In the genomic region with DNA sequence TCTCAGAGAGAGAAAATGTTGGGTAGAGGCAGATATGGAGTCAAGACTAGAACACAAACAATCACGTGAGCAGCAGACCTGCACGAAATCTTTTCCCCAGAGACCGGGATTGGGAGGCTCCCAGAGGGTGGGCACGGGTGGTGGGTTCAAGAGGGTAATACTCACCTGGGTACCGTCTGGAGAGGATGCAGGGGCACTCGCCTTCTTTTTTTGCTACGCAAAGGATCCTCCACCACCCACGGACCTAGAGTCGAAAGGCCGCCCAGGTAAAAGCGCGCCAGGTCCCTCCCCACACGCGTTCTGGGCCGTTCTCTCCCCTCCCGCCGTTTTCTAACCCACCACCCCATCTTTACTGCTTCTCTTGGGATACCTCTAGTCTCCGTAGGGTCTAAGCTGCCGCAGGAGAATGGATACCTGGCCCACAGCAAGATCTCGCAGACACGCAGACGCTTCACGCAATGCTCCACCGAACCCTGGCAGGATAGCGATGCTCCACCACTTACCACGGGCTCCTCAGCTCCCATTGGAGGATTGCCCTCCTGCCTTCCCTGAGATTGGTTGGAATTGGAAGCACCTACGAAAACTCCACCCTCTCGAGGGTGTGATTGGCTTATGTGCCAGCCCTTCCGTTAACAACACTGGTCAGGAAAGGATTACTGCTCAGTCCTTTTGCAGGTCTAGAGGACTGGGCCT, we compare ENCODE assay signal across 8 mouse cellular contexts. TPM values are rescaled to one million over a fixed set of nuclear protein-coding genes. Genes with fewer than 3 reads are reported as not detected.
DNase-seq lines count a peak whose midpoint lies in the region; ATAC-seq lines count a peak whose summit lies in the region.

A gene (minus strand): TSS at position 500 of the 693 bp plus-strand sequence.

- intact Hi-C loops in gastrocnemius, postnatal 14 days (cut with DNase I; ENCODE audit: low total_unique reads), result no loop called here

- peak; percentile 82 for DNase-seq in adrenal gland, postnatal 10 days
- peak; percentile 83 for DNase-seq in embryo, embryonic 11 days
- peak; percentile 79 for DNase-seq in gastrocnemius, postnatal 14 days
- DNase-seq in induced T-regulatory cell, adult 2 months (ENCODE audit: low read depth), result peak; percentile 87
- DNase-seq in left cerebral cortex, adult 8-10 months (ENCODE audit: low spot score in 2 of 2), result peak; percentile 53 to 82
- DNase-seq in right cerebral cortex, postnatal 10 days (ENCODE audit: low spot score in 2 of 2), result peak; percentile 91 to 93
- DNase-seq in urinary bladder, postnatal 4 days (ENCODE audit: low spot score in 2 of 2), result peak; percentile 71 to 75

- ATAC-seq in megakaryocyte, adult 5-6 weeks (ENCODE audit: poor library complexity, severe bottlenecking), result peak; percentile 99

RNA-seq across cellular contexts. Expression of the gene that starts here (rescaled TPM):
- total RNA-seq in adrenal gland, postnatal 10 days (2021), result 10 to 100 TPM in 1 of 2 experiments, 1 to 10 TPM in 1; 8.4 to 12.4 TPM
- total RNA-seq in gastrocnemius, postnatal 14 days (2021), result 1 to 10 TPM; 2.0 to 3.3 TPM
- total RNA-seq in left cerebral cortex, adult 8-10 months (2022), result 10 to 100 TPM; 52.2 to 63.5 (median 53.7) TPM
- total RNA-seq in megakaryocyte, adult 5-6 weeks (2015), result 18.1 and 20.6 TPM in 2 replicates
- total RNA-seq in megakaryocyte, adult 5-6 weeks (2017), result 3.4 and 7.9 TPM in 2 replicates

Comparison
In these comparisons a context has a peak if more than half of its experiments do, and no peak if none do; other contexts are left out.
1. Peak in every context shown above with its lines: DNase-seq and ATAC-seq.